Mouse (Mus musculus) lung, postnatal 0 days (tissue): ENCODE measurements around the gene Cd59b. TPM values are rescaled to one million over a fixed set of nuclear protein-coding genes. Genes with fewer than 3 reads are reported as not detected.
A peak's percentile ranks its signal among the peaks of the same experiment; 100 is the strongest.
"Not testable (repeated sequence)": the region's sequence is repeated elsewhere in the genome, so short reads cannot be mapped to it uniquely, and the experiment has no call there.

ENCODE experiments used
- ATAC-seq: fragments of 200-750 bp; cut with Nextera tagmentation; 2 replicates; pipeline ENCODE4 v1.8.0; 2017; ENCODE audit warnings: moderate library complexity
- DNase-seq: peaks from one replicate; pipeline ENCODE4 v3.0.0-alpha.2; 2016; ENCODE audit warnings: low spot score
- H3K27ac ChIP-seq: fragments of 300-500 bp; sonication (generic); 2 replicates; pipeline ENCODE4 v1.5.1; 2014; ENCODE audit warnings: antibody characterized with exemption, mild to moderate bottlenecking, low read length, mixed read lengths
- H3K27me3 ChIP-seq: fragments of 300-500 bp; sonication (generic); replicated peaks from 2 replicates; pipeline ENCODE4 v1.6.1; 2014; ENCODE audit warnings: low read length, mixed read lengths; ENCODE audit not compliant: insufficient read depth
- H3K36me3 ChIP-seq: fragments of 300-500 bp; sonication (generic); 2 replicates; pipeline ENCODE4 v1.6.1; 2014; ENCODE audit warnings: low read length, mixed read lengths; ENCODE audit not compliant: insufficient read depth
- H3K4me1 ChIP-seq: fragments of 300-500 bp; sonication (generic); 2 replicates; pipeline ENCODE4 v1.6.1; 2014; ENCODE audit warnings: antibody characterized with exemption, low read depth, low read length, mixed read lengths; ENCODE audit not compliant: insufficient read depth
- H3K4me2 ChIP-seq: fragments of 300-500 bp; sonication (generic); replicated peaks from 2 replicates; pipeline ENCODE4 v1.6.1; 2014; ENCODE audit warnings: low read depth, mild to moderate bottlenecking, low read length, moderate library complexity, mixed read lengths
- H3K4me3 ChIP-seq: fragments of 300-500 bp; sonication (generic); 2 replicates; pipeline ENCODE4 v1.5.1; 2014; ENCODE audit warnings: low read depth, low read length
- H3K9ac ChIP-seq: fragments of 300-500 bp; sonication (generic); replicated peaks from 2 replicates; pipeline ENCODE4 v1.6.1; 2014; ENCODE audit warnings: low read depth, mild to moderate bottlenecking
- H3K9me3 ChIP-seq: fragments of 300-500 bp; sonication (generic); 2 replicates; pipeline ENCODE4 v1.6.1; 2016; ENCODE audit warnings: low read length, mixed read lengths
- CTCF ChIP-seq: IDR thresholded peaks from 2 replicates; pipeline ENCODE4 v1.5.1; 2016; ENCODE audit warnings: antibody characterized with exemption, mild to moderate bottlenecking
- EP300 ChIP-seq: IDR thresholded peaks from 2 replicates; pipeline ENCODE4 v1.6.1; 2016; ENCODE audit warnings: antibody characterized with exemption, mild to moderate bottlenecking, control low read depth
- WGBS: fragments of 180-500 bp; shearing (Covaris S2); extraction: QIAGEN DNeasy Blood & Tissue Kit; methylation state at CpG from one replicate; pipeline ENCODE4 v1.1.7; 2014; 5-methylcytosine and 5-hydroxymethylcytosine counted together
- polyA plus RNA-seq: library from polyadenylated mRNA; unstranded; fragments of >200 nt; fragmentation: Nextera tagmentation; extraction: Ambion mirVana; gene quantifications from 2 replicates; pipeline ENCODE4 v1.2.1, GENCODE M21; 2015

Cd59b gene
- polyA plus RNA-seq, 1 experiment from 2014 or later, result 3.7 TPM

GRCm38 (mm10) chr2:104082474-104082873, 12.8 kb downstream of the Cd59b start:
- no peak overlapping the region for H3K27ac ChIP-seq
- no peaks in the 10 kb centered on the region for H3K9me3 ChIP-seq
- ATAC-seq, result no peak
- no peaks in the 10 kb centered on the region for H3K4me1 ChIP-seq
- DNase-seq, result no peak
- H3K4me2 ChIP-seq, result no peak overlapping the region
- H3K4me3 ChIP-seq, result no peak overlapping the region
- TF ChIP-seq CTCF, result no peak
- TF ChIP-seq EP300, result no peak
- no peaks in the 10 kb centered on the region for H3K27me3 ChIP-seq
- H3K36me3 ChIP-seq, result no peaks in the 10 kb centered on the region
- no peak overlapping the region for H3K9ac ChIP-seq

GRCm38 (mm10) chr2:104084027-104084426, 14.4 kb downstream of the Cd59b start:
- not testable (repeated sequence) for H3K9me3 ChIP-seq, H3K4me1 ChIP-seq, H3K4me2 ChIP-seq, H3K27ac ChIP-seq, H3K27me3 ChIP-seq, H3K36me3 ChIP-seq, DNase-seq, H3K9ac ChIP-seq, H3K4me3 ChIP-seq, ATAC-seq

- not testable (repeated sequence) for H3K27me3 ChIP-seq, H3K4me1 ChIP-seq, H3K27ac ChIP-seq, DNase-seq, H3K4me2 ChIP-seq, H3K9me3 ChIP-seq, H3K9ac ChIP-seq, ATAC-seq, H3K36me3 ChIP-seq, H3K4me3 ChIP-seq
- WGBS, result 89% methylated on average over 1 of the region's 1 CpGs
Measured at GRCm38 (mm10) chr2:104087562-104087961, 17.9 kb downstream of the Cd59b start.

- Histone ChIP-seq H3K4me2 (no peak overlapping the region), H3K4me3 (no peak overlapping the region), H3K9ac (no peak overlapping the region), H3K36me3 (no peaks in the 10 kb centered on the region), H3K9me3 (no peaks in the 10 kb centered on the region), H3K4me1 (no peaks in the 10 kb centered on the region), H3K27ac (no peak overlapping the region), H3K27me3 (no peaks in the 10 kb centered on the region)
- DNase-seq (no peak), ATAC-seq (no peak)
- TF ChIP-seq CTCF (no peak), EP300 (no peak)
- WGBS, result 66% methylated on average over 2 of the region's 2 CpGs
Measured at GRCm38 (mm10) chr2:104093305-104093704, 23.7 kb downstream of the Cd59b start.

- Histone ChIP-seq H3K27me3 (no peaks in the 10 kb centered on the region), H3K27ac (peak within 1 kb of the TSS; percentile 52), H3K4me3 (peak within 1 kb of the TSS; percentile 31), H3K9me3 (no peaks in the 10 kb centered on the region), H3K36me3 (no peaks in the 10 kb centered on the region), H3K9ac (no peak within 1 kb of the TSS; the same call in 1 of the 2 replicates), H3K4me1 (no peaks in the 10 kb centered on the region), H3K4me2 (peak within 1 kb of the TSS; percentile 56)
- TF ChIP-seq CTCF, result no peak
- ATAC-seq (peak; percentile 94), DNase-seq (peak; percentile 88)
- 2% methylated on average over 15 of the region's 15 CpGs for WGBS
Measured at GRCm38 (mm10) chr2:104095741-104096213, 26.1 kb downstream of the Cd59b start, which contains the start of gene Cd59a. Cd59a (plus strand) TSS chr2:104095801.

- peak overlapping the region; percentile 56 for H3K4me2 ChIP-seq
- H3K27me3 ChIP-seq, result no peaks in the 10 kb centered on the region
- no peak for TF ChIP-seq CTCF
- no peak for TF ChIP-seq EP300
- no peaks in the 10 kb centered on the region for H3K9me3 ChIP-seq
- no peak for DNase-seq
- no peak for ATAC-seq
- no peaks in the 10 kb centered on the region for H3K36me3 ChIP-seq
- H3K4me3 ChIP-seq, result peak overlapping the region; percentile 31
- H3K9ac ChIP-seq, result no peak overlapping the region; the same call in 1 of the 2 replicates
- no peaks in the 10 kb centered on the region for H3K4me1 ChIP-seq
- WGBS, result 39% methylated on average over 10 of the region's 10 CpGs
- H3K27ac ChIP-seq, result peak overlapping the region; percentile 52
Measured at GRCm38 (mm10) chr2:104096256-104096655, 26.6 kb downstream of the Cd59b start.

GRCm38 (mm10) chr2:104096796-104097195, 27.1 kb downstream of the Cd59b start:
- not testable (repeated sequence) for H3K36me3 ChIP-seq, H3K4me2 ChIP-seq, DNase-seq, ATAC-seq, H3K9me3 ChIP-seq, H3K9ac ChIP-seq, H3K27ac ChIP-seq, H3K27me3 ChIP-seq, H3K4me3 ChIP-seq, H3K4me1 ChIP-seq
- WGBS, result 79% methylated on average over 1 of the region's 1 CpGs

- H3K36me3 ChIP-seq, H3K9ac ChIP-seq, H3K9me3 ChIP-seq, DNase-seq, H3K4me3 ChIP-seq, H3K4me2 ChIP-seq, H3K27me3 ChIP-seq, ATAC-seq, H3K27ac ChIP-seq, H3K4me1 ChIP-seq: not testable (repeated sequence)
- WGBS, result 93% methylated on average over 4 of the region's 4 CpGs
Measured at GRCm38 (mm10) chr2:104097396-104097795, 27.7 kb downstream of the Cd59b start.
